Mouse (Mus musculus): Measurements from ENCODE around the gene Kcnq1. TPM values are rescaled to one million over a fixed set of nuclear protein-coding genes. Genes with fewer than 3 reads are reported as not detected.

Kcnq1 gene
- total RNA-seq, 2 experiments from 2014 or later, result 51.7 to 55.3 TPM

DNA sequence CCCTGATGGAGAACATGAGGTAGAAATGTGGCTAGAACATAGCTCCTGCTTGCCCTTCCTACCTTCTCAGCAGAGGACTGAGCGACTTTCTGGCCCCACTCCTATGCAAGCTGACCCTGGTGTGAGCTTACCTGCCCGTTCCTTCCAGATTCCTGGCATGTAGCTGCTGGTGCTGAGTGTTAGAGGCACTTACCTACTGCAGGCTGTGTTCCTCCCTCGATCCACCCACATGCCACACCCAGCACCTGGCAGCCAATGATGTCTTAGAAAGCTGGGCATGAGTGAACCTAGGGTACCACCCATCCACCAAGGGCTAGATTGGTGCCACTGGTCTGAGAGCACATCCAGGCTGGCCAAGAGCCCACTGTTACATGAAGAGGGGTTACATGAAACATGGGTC is 12.3 kb upstream of the Kcnq1 start:
- no peak for DNase-seq

DNA sequence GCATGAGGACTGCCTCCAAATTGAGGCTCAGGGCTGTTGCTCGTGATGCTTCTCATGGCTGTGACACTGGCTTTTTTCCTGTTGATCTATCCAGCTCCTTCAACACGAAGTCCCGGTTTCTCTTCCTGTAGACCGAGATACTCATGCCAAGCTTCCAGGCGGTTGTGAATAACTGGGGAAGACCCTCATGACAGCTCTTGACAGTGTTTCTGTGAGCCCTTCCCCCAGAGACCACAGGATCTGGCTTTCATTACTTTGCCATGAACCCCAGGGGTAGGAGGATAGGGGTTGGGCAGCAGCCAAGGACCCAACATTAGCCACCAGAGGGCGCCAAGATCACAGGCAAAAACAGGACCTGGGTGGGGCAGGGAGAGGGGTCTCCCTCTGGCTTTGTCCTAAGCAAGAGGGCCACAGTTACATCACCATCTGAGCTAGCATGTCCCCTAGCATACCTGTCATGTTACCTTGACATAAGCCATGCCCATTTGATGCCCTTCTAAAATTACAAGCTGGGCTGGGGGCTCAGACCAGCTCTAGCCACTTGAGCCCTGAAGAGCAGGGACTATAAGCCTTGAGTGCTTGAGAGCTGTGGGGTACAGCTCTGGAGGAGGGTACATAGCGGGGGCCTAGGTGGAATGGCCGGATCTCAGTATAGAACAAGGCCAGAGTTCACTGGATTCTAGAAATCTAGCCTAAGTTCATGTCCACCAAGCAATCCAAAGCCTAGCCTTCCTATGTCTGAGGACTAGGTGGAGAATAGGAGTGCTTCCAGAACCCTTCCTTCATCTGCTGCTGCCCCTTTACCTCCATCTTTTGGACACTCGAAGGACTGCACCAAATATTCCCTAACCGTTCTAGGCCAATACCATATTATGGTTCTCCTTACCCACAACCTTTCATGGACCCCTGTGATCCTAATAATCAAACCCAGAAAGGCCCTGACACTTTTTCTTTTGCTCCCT is 11.3 kb upstream of the Kcnq1 start, which contains the start of gene Trpm5:
Trpm5 (minus strand) TSS at position 51 of the 962 bp plus-strand sequence.
- DNase-seq, result peak; percentile 89

DNA sequence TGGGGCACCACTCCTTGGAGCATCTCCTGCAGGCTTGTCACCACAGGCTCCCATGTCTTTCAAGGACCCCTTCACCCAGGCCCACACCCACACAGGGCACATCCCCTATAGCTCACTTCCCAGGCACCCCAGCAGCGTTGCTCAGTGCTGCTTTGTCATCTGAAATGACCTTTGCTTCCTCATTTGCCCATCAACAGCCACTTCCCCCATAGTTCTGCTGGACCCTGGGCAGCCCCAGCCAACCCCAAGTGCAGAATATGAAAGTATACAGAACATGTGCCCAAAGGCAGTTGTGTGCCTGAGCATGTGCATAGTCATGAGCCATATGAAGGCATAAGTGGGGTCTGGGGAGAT is 10.6 kb upstream of the Kcnq1 start:
- no peak for DNase-seq

GRCm38 (mm10) chr7:143100759-143101158 is 5.4 kb upstream of the Kcnq1 start:
- DNase-seq, result no peak

DNA sequence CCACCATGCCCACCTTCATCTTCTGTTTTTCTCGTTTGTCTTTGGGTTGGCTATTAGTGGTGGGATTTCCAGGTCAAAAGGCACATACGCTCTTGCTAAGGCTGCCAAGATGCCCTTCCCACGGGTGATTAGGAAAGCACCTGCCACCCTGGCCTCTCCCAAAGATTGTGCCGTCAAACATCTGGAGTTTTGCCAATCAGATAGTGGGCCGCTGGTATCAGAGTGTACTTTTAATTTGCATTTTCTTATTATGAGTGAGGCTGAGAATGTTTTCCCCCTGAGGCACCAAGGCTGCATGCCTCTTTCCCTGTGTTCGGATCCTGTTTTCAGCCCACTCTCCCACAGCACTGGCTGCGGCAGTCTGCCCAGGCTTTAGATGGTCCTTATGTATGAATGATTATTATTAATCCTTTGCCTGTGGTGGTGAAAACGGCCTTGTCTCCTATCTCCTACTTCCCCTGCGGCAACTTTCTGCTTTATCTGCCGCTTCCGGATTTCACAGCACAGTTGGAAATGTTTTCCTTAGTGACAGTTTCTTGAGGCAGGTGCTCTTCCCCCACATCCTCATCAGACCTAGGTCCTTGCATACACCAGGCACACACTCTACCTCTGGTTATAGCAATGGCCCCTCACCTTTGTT is 784 bp upstream of the Kcnq1 start:
- no peak for DNase-seq

DNA sequence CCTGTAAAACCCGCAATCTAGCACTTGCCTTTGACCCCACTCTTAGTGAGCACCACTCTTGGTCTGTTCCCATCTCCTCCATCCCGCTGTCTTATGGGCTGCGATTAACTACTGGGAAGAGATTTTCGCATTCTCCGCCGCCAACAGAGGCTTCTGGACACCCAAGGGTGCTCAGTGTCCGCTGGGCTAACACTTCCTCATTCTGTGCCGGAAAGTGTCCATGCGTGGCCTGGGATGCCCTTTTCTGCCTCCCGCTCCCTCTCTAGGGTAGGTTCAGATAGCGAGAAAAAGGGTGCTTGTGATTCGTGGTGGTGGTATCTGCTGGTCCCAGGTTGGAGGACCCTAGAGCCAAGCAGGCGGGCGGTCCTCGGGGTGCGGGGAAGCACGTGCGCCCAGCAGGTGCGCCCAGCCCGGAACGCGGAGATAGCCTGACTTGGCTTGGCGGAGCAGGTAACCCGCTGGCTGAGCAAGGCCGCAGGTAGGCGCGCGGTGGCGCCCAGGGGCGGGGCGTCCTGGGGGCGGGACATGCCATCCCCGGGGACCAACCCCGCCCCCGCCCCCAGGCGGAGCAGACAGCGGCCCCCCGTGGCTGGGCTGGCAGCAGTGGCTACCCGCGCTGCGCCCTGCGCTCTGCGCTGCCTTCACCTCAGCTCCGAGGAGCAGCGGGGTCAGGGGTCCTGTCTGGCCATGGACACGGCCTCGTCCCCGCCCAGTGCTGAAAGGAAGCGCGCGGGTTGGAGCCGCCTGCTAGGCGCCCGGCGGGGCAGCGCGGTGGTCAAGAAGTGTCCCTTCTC is 707 bp downstream of the Kcnq1 start:
- peak; percentile 78 for DNase-seq

- peak; percentile 80 for DNase-seq
Measured at GRCm38 (mm10) chr7:143108200-143108599, 2.0 kb downstream of the Kcnq1 start.

DNA sequence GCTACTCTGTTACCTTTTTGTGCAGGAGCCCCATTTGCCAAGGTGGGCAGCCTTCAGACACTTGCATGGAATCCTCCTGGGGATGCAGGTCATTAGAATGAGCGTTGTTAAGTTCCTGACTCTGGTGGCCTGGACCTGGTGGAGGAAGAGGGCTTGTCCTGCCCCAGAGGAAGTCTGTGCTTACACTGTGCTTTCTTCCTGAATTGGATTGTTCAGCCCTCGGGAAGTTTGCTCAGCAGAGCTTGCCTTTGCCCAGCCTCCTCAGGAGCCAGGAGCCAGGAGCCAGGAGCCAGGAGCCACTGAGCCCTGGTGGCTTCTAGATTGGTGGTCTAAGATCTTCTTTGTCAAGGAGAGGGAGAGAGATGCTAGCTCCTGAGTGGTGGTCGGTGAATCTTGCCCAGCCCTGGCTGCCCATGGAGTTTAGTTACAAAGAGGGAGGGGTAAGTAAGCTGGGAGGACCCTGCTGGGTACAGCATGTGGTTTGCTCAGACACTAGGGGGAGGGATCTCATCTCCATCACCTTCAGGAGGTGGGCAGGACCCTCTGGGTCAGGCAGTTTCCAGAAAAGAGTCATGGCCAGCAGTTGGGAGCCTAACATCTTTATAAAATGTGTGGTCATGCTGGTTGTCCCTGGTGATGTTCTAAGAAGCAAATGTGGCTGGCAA is 3.0 kb downstream of the Kcnq1 start:
- no peak for DNase-seq

GRCm38 (mm10) chr7:143109696-143110095 is 3.5 kb downstream of the Kcnq1 start:
- no peak for DNase-seq

DNA sequence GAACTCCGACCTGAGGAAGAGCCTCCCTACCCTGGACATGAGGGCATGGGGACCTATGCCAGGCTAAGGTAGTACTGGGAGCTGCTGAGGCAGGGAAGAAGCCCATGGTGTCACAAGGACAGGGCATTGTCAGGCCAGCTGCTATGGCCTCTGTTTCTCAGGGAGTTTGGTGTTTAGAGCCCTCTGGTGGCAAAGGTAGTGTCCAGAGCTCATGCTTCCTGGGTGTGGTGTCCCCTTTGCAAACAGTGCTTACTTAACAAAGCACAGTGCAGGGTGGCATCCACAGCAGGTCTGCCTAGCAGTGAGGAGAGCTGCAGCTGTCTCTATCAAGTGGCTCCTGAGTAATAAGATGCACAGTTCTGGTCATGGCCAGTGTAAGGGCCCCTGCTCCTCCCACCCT is 4.6 kb downstream of the Kcnq1 start:
- DNase-seq, result no peak

DNA sequence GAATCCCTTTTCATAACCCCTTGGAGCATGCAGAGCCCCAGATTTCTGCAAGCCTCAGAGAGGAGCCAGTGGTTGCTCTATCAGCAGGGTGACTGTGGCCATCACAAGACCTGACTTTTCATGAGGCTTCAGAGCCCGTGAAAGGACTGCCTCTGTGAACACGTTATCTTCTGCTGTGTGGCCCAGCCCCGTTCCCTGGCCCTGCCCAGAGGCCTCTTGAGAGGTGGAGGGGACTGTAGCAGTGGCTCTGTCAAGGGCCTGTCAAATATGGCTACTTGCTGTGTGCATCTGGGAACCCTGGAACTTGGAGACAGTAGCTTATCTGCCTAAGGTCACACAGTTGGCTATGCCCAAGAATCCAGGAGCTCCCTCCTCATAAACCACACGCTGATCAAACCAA is 5.6 kb downstream of the Kcnq1 start:
- peak; percentile 65 for DNase-seq

DNA sequence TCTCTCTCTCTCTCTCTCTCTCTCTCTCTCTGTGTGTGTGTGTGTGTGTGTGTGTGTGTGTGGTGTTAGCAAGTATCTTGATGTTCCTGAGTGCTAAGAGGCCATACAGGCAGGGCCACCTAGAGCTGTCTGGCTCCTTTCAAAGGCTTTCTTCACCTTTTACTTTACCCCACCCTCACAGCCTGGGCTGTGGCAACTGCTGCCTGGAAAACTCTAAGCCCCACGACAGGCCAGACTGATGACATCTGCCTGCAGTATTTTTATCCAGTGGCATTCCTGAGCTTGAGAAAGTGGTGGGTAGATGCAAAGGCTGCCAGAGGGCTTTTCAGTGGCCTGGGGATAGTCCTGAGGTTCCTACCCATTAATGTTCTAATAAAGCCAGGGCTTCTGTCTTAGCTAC is 6.2 kb downstream of the Kcnq1 start:
- DNase-seq, result peak; percentile 64

- DNase-seq, result no peak
Measured at GRCm38 (mm10) chr7:143114773-143115172, 8.6 kb downstream of the Kcnq1 start.

GRCm38 (mm10) chr7:143116521-143116920 is 10.4 kb downstream of the Kcnq1 start:
- DNase-seq, result no peak

DNA sequence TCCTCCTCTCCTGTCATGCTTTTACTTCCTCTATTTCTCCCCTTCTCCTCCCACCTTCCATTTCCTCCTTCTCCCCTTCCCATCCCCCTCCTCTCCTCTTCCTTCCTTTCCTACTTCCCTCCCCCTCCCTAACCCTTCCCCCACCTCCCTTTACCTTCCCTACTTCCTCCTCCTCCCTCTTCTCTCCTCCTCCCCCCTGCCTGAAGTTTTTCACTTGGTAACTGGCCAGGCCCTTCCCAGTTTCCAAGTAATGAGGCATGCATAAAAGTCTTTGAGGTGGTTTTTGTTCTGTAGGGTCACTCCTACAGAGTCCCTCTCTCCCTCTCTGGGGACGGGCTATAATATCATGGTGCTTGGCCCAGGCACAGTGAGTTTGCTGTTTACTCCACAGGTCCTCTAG is 13.2 kb downstream of the Kcnq1 start:
- no peak for DNase-seq

GRCm38 (mm10) chr7:143119826-143120225 is 13.7 kb downstream of the Kcnq1 start:
- DNase-seq, result no peak

GRCm38 (mm10) chr7:143122191-143122590 is 16.0 kb downstream of the Kcnq1 start:
- DNase-seq, result peak; percentile 88

DNA sequence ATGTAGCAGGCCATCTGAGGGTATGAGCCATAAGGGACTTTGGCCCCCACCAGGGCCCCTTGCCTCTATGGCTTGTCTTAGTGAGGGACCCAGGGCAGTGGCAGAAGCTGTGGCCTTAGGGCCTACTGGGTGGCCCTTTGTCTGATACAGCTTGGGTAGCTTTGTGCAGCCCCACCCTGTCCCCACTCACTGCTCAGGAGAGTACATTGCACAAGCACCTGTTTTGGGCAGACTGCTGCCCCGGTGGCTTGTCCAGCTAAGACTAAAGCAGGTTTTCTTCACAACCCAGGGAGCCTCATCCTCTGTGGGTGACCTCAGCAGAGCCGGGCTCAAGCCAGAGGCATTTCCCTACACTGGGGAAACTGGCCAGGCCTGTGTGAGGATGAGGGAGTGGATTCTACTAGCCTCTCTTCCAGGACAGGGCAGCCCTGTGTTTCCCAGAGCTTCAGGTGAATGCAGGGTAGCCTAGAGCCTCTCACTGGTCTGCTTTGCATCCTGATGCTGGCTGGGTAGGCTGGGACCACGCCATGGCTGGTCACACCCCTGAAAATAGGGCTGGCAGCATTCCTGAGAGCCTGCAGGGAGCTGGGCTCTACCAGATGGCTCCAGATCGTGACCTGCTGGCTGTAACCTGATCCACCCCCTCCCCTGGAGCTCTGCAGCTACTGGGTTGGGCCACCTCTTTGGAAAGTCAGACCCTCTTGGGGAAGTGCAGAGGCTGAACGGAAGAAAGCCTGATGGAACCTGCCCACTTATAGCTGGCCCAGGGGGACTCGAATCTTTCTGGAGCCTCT is 17.9 kb downstream of the Kcnq1 start:
- peak; percentile 85 for DNase-seq

DNA sequence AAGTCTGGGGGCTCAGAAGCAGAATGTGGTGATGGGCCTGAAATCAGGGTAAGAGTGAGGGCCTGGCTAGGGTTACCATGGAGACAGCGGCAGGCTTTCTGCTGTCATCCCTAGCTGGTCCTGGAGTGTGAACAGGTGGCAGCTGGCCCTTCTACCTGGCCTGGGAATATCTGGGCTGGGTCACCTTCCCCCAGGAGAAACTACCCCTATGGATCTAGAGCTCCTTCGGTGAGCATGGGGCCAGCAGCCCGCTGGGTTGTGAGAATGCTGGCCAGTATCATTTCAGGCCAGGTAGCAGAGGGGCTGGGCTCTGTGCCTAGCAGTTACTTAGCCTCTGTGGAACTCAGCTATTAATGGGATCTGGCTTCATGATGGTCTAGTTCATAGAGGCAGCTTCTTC is 18.7 kb downstream of the Kcnq1 start:
- no peak for DNase-seq

DNA sequence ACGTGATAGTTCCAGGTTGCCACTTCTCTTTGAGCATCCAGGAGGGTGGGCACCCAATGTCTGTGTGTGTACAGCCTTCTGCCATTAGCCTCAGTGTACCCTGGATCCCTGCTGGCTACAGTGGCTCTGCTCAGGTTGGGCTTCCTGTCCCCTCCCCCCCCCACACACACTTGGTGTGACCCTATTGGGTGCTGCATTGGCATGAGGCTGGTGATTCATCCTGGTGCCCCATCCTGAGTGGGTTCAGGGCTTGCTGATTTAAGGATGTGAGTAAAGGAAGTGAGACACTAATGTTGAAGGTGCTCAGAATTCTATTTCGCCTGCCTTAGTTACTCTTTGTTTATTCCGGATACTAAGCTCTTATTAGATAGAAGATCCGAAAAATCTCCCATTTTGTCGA is 26.7 kb downstream of the Kcnq1 start:
- no peak for DNase-seq

GRCm38 (mm10) chr7:143136125-143136524 is 30.0 kb downstream of the Kcnq1 start:
- no peak for DNase-seq

GRCm38 (mm10) chr7:143136561-143136960 is 30.4 kb downstream of the Kcnq1 start:
- DNase-seq, result peak; percentile 36
